Mouse (Mus musculus): ENCODE results near the gene Shbg. TPM values are rescaled to one million over a fixed set of nuclear protein-coding genes. Genes with fewer than 3 reads are reported as not detected.

Gene Shbg
- total RNA-seq (2014; rRNA removed) (not detected in 2 replicates), polyA plus RNA-seq (2015; fragmentation: Nextera tagmentation; extraction: Ambion mirVana) (not detected in 2 replicates)

DNA sequence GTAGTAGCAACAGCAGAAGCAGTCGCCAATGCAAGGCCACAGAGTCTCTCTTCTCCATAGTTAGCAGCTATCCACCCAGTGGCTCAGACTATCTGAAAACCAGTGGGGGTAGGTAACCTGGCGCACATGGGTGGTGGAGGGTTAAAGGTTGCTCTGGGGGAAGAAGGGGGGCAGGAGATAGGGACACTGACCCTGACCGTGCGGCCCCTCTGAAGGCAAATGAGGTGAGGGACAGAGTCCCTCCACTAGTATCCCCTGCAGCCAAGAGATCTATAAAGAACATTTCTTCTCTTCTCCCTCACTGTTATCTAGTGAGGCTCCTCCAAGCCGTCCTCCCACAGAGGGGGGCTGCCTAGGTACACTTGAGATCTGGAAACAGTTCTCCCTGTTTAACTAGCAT, at the start of gene Shbg:
Gene Shbg (minus strand): TSS at position 101 of the 400 bp plus-strand sequence.
- H3K9me3 ChIP-seq (ENCODE audit: low read length), result no peaks in the 10 kb centered on the region
- no peak for TF ChIP-seq CTCF (IDR thresholded peaks at IDR 0.05; ENCODE audit: low read depth)

DNA sequence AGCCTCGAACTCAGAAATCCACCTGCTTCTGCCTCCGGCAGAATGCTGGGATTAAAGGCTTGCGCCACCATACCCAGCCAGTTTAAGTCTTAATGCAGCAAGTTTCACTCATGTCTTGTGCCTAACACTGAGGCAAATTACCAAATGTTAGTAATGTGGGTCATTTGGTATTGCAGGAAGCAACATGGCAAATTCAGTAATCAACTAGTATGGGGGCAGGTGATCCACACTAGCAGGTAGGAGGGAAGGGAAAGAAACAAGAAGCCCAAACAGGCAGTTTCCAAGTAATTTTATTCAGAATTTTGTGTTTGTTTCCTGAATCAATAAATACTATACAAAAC, 48.9 kb upstream of the Shbg start:
- Histone ChIP-seq H3K9me3 (ENCODE audit: low read length) (no peaks in the 10 kb centered on the region), H3K27me3 (ENCODE audit: insufficient read depth, low read length) (no peaks in the 10 kb centered on the region), H3K4me1 (ENCODE audit: insufficient read depth) (peaks cover 13% of the 10 kb centered on the region), H3K4me2 (ENCODE audit: low read depth) (no peak overlapping the region), H3K9ac (no peak overlapping the region), H3K36me3 (ENCODE audit: insufficient read depth) (peaks cover 62% of the 10 kb centered on the region), H3K4me3 (ENCODE audit: low read depth, low read length) (no peak overlapping the region), H3K27ac (ENCODE audit: low read depth, low read length) (no peak overlapping the region)
- DNase-seq (no peak), ATAC-seq (no peak)
- WGBS, result 79% methylated on average over 3 of the region's 3 CpGs
- TF ChIP-seq CTCF (IDR thresholded peaks at IDR 0.05; ENCODE audit: low read depth), result no peak

More for the DNA sequence above, at the start of gene Shbg:
- 80% methylated on average over 5 of the region's 5 CpGs for WGBS
- Histone ChIP-seq H3K4me1 (ENCODE audit: insufficient read depth) (peaks cover 3% of the 10 kb centered on the region), H3K4me3 (ENCODE audit: low read depth, low read length) (no peak within 1 kb of the TSS), H3K4me2 (ENCODE audit: low read depth) (no peak within 1 kb of the TSS), H3K27ac (ENCODE audit: low read depth, low read length) (no peak within 1 kb of the TSS), H3K36me3 (ENCODE audit: insufficient read depth) (no peaks in the 10 kb centered on the region), H3K9ac (no peak within 1 kb of the TSS), H3K27me3 (ENCODE audit: insufficient read depth, low read length) (no peaks in the 10 kb centered on the region)
- ATAC-seq (no peak), DNase-seq (no peak)

DNA sequence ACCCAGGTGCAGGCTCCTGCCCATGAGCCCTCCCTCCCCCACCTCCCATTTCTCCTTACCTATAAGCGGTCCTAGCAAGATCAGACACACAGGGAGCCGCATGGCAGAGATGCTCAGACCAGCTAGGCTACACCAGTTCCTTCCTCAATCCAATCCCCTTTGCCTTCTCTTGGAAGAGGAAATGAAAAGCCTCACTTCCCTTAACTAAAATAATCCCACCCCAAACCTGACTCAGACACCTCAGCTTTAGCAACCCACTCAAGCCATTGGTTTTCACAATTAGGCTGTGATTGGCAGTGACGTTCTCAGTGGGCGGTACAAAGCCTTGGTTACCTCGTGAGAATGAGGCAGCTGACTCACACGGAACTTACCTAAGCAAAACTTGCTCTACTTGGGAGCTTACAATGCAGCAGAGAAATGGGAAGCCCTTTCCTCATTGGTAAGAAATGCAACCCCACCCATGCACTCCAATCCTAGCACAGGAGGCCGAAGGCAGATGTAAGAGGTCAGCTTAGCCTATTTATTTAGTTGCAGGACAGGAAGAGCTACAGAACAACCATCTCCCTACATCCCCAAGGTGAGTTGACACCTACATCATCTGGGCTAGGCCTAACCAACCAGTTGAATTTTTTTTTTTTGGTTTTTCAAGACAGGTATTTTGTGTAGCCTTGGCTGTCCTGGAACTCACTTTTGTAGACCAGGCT, 48.4 kb upstream of the Shbg start, which contains the start of gene Cd68:
Gene Cd68 (minus strand): TSS at position 193 of the 704 bp plus-strand sequence.
- H3K4me3 ChIP-seq (ENCODE audit: low read depth, low read length), result no peak within 1 kb of the TSS
- ATAC-seq, result no peak
- H3K4me1 ChIP-seq (ENCODE audit: insufficient read depth), result peaks cover 16% of the 10 kb centered on the region
- DNase-seq, result peak; percentile 59
- peak within 1 kb of the TSS; percentile 21; the same call in 1 of the 2 replicates for H3K27ac ChIP-seq (ENCODE audit: low read depth, low read length)
- 30% methylated on average over 7 of the region's 7 CpGs for WGBS
- TF ChIP-seq CTCF (IDR thresholded peaks at IDR 0.05; ENCODE audit: low read depth), result no peak
- 0 out of 2 replicates have a peak within 1 kb of the TSS, but pooled peaks have one; percentile 14 for H3K9ac ChIP-seq
- no peak within 1 kb of the TSS for H3K4me2 ChIP-seq (ENCODE audit: low read depth)
- no peaks in the 10 kb centered on the region for H3K27me3 ChIP-seq (ENCODE audit: insufficient read depth, low read length)
- peaks cover 62% of the 10 kb centered on the region for H3K36me3 ChIP-seq (ENCODE audit: insufficient read depth)
- H3K9me3 ChIP-seq (ENCODE audit: low read length), result no peaks in the 10 kb centered on the region

DNA sequence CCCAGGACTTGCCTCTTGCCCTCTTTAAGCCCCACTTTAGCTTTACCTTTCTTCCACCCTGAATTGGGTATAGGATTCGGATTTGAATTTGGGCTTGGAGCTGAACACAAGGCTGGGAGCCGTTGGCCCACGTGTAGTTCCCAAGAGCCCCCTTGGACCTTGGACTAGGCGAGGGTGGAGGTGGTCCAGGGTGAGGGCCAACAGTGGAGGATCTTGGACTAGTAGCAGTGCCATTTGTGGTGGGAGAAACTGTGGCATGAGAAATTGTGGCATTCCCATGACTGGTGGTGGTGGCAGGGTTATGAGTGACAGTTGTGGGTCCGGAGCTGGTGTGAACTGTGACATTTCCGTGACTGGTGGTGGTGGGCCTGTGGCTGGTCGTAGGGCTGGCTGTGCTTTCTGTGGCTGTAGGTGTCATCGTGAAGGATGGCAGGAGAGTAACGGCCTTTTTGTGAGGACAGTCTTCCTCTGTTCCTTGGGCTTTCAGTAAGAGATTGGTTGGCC, 47.8 kb upstream of the Shbg start:
- H3K27me3 ChIP-seq (ENCODE audit: insufficient read depth, low read length), result no peaks in the 10 kb centered on the region
- DNase-seq (no peak), ATAC-seq (no peak)
- H3K9me3 ChIP-seq (ENCODE audit: low read length), result no peaks in the 10 kb centered on the region
- H3K27ac ChIP-seq (ENCODE audit: low read depth, low read length), result peak overlapping the region; percentile 21; the same call in 1 of the 2 replicates
- TF ChIP-seq CTCF (IDR thresholded peaks at IDR 0.05; ENCODE audit: low read depth), result no peak
- WGBS, result 75% methylated on average over 9 of the region's 9 CpGs
- no peak overlapping the region for H3K4me2 ChIP-seq (ENCODE audit: low read depth)
- H3K36me3 ChIP-seq (ENCODE audit: insufficient read depth), result peaks cover 62% of the 10 kb centered on the region
- H3K4me3 ChIP-seq (ENCODE audit: low read depth, low read length), result no peak overlapping the region
- no peak overlapping the region for H3K9ac ChIP-seq
- H3K4me1 ChIP-seq (ENCODE audit: insufficient read depth), result peaks cover 15% of the 10 kb centered on the region

DNA sequence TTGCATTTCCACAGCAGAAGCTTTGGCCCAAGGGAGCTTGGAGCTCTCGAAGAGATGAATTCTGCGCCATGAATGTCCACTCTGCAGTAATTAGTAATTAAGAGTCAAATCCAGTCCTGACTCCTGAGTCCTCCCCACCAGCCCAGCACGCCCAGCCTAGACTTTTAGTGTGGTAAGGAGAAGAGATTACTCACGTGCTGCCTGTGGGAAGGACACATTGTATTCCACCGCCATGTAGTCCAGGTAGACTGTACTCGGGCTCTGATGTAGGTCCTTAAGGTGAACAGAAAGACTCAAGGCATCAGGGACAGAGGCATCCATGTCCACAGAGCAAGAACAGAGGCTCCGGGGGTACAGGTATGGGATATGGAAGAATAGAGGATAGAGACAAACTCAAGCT, 47.1 kb upstream of the Shbg start:
- no peaks in the 10 kb centered on the region for H3K27me3 ChIP-seq (ENCODE audit: insufficient read depth, low read length)
- peaks cover 59% of the 10 kb centered on the region for H3K36me3 ChIP-seq (ENCODE audit: insufficient read depth)
- WGBS, result 95% methylated on average over 7 of the region's 7 CpGs
- ATAC-seq, result no peak
- no peak for DNase-seq
- TF ChIP-seq CTCF (IDR thresholded peaks at IDR 0.05; ENCODE audit: low read depth), result no peak
- H3K4me1 ChIP-seq (ENCODE audit: insufficient read depth), result peaks cover 8% of the 10 kb centered on the region
- no peak overlapping the region for H3K27ac ChIP-seq (ENCODE audit: low read depth, low read length)
- H3K9ac ChIP-seq, result no peak overlapping the region
- H3K4me2 ChIP-seq (ENCODE audit: low read depth), result no peak overlapping the region
- no peak overlapping the region for H3K4me3 ChIP-seq (ENCODE audit: low read depth, low read length)
- no peaks in the 10 kb centered on the region for H3K9me3 ChIP-seq (ENCODE audit: low read length)

DNA sequence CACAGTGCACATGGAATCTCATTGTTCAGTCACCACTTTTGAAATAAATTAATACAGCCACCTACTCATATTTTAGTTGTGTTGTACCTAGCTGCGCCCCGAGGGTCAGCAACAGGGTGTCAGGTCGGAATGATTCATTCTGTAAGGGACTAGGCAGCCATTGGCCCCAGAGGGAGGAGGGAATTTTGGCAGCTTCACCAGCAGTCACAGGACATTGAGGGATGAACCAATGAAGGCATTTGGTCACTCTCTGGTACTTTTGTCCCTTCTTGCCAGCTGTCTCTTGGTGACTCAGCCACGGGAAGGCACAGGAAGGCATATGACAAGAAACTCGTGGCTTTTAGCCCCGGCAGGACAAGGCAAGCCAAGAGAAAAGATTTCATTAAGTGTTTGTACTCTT, 46.1 kb upstream of the Shbg start:
- Histone ChIP-seq H3K9ac (no peak overlapping the region), H3K27me3 (ENCODE audit: insufficient read depth, low read length) (no peaks in the 10 kb centered on the region), H3K9me3 (ENCODE audit: low read length) (no peaks in the 10 kb centered on the region), H3K4me1 (ENCODE audit: insufficient read depth) (peaks cover 4% of the 10 kb centered on the region), H3K27ac (ENCODE audit: low read depth, low read length) (peak overlapping the region; percentile 97; the same call in 1 of the 2 replicates), H3K4me2 (ENCODE audit: low read depth) (no peak overlapping the region), H3K4me3 (ENCODE audit: low read depth, low read length) (no peak overlapping the region), H3K36me3 (ENCODE audit: insufficient read depth) (peaks cover 52% of the 10 kb centered on the region)
- DNase-seq (no peak), ATAC-seq (no peak)
- WGBS, result 78% methylated on average over 6 of the region's 6 CpGs
- no peak for TF ChIP-seq CTCF (IDR thresholded peaks at IDR 0.05; ENCODE audit: low read depth)

DNA sequence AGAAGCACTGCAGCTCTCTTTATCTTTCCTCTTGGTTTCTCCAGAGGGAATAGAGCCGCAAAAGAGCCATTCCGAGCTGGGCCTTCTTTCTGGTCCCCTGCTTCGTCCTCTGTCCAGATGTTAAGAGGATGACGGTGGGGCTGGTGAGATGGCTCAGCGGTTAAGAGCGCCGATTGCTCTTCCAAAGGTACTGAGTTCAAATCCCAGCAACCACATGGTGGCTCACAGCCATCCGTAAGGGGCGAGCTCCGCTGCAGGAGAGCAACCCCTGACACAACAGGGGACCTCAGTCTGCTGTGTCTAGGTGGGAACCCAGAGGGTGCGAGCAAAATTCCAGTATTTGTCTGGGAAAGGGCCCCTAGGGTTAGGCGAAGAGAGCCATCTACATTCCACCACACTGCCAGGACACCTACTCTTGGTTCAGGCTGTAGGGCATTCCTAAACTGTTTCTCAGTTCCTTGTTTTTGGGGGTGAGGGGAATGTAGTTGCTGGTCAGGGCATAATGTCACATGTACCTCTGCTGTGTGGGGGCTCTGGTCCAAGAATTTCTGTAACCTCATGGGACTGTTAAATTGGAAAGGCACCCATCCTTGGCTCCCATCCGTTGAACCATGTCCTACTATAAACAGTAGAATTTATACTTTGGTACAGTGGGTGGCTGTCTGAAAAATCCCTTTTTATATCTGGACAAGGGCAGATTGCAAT, 45.4 kb upstream of the Shbg start:
- ATAC-seq (no peak), DNase-seq (no peak)
- Histone ChIP-seq H3K27me3 (ENCODE audit: insufficient read depth, low read length) (no peaks in the 10 kb centered on the region), H3K27ac (ENCODE audit: low read depth, low read length) (peak overlapping the region; percentile 97), H3K36me3 (ENCODE audit: insufficient read depth) (peaks cover 52% of the 10 kb centered on the region), H3K4me1 (ENCODE audit: insufficient read depth) (peaks cover 4% of the 10 kb centered on the region), H3K9ac (peak overlapping the region; percentile 70), H3K4me3 (ENCODE audit: low read depth, low read length) (peak overlapping the region; percentile 55), H3K9me3 (ENCODE audit: low read length) (no peaks in the 10 kb centered on the region), H3K4me2 (ENCODE audit: low read depth) (peak overlapping the region; percentile 48)
- TF ChIP-seq CTCF (IDR thresholded peaks at IDR 0.05; ENCODE audit: low read depth), result no peak
- 70% methylated on average over 13 of the region's 13 CpGs for WGBS

Data from forebrain, postnatal 0 days (tissue).